Mouse (Mus musculus): ENCODE data around the gene Zc4h2. TPM values are rescaled to one million over a fixed set of nuclear protein-coding genes. Genes with fewer than 3 reads are reported as not detected.

Gene Zc4h2
- total RNA-seq (2021): 10 to 100 TPM; 16.5 to 22.3 TPM
- long read RNA-seq, transcript Zc4h2-201 (5 exons, 2,219 nt): major isoform, 8 of 10 reads
- long read RNA-seq, partial matches to known transcripts: 1 of 10 reads
- long read RNA-seq, other reads (novel, unspliced or antisense): 1 of 10 reads

- peak; percentile 67 to 84 for DNase-seq (ENCODE audit: low spot score in 2 of 2)
Measured at GRCm38 (mm10) chrX:95657804-95658599, at the start of gene Zc4h2. Gene Zc4h2 (minus strand): TSS chrX:95658509.

GRCm38 (mm10) chrX:95687119-95687518, 28.8 kb upstream of the Zc4h2 start:
- peak in 1 of 2 experiments; percentile 47 for DNase-seq (ENCODE audit: low spot score in 2 of 2)

- no peak for DNase-seq (ENCODE audit: low spot score in 2 of 2)
Measured at GRCm38 (mm10) chrX:95682206-95682605, 23.9 kb upstream of the Zc4h2 start.

- no peak for DNase-seq (ENCODE audit: low spot score in 2 of 2)
Measured at GRCm38 (mm10) chrX:95658600-95659084, 333 bp upstream of the Zc4h2 start.

- no peak for DNase-seq (ENCODE audit: low spot score in 2 of 2)
Measured at GRCm38 (mm10) chrX:95600609-95601008, 57.7 kb downstream of the Zc4h2 start.

Other genes starting within 250 kb of the Zc4h2 start
- gene Amer1, start 213.6 kb downstream of the Zc4h2 start, total RNA-seq (2021): 1 to 10 TPM; 4.0 to 4.5 TPM
- not detected for gene Asb12, start 100.5 kb downstream of the Zc4h2 start, total RNA-seq (2021)
- gene Pfn5, start 100.4 kb downstream of the Zc4h2 start, total RNA-seq (2021): not detected
- 10 to 100 TPM; 40.5 to 44.8 TPM for gene Zc3h12b, start 53.2 kb upstream of the Zc4h2 start, total RNA-seq (2021)